Mouse (Mus musculus) hindbrain, embryonic 16.5 days (tissue): Measurements from ENCODE around the gene Tex33. TPM values are rescaled to one million over a fixed set of nuclear protein-coding genes. Genes with fewer than 3 reads are reported as not detected.

ENCODE experiments used
- ATAC-seq: fragments of 200-750 bp; cut with Nextera tagmentation; 2 replicates; pipeline ENCODE4 v1.8.0; 2017; ENCODE audit warnings: moderate TSS enrichment, moderate library complexity
- H3K27ac ChIP-seq: fragments of 300-500 bp; sonication (generic); 2 replicates; pipeline ENCODE4 v1.5.1; 2014; ENCODE audit warnings: low read depth, mild to moderate bottlenecking, control low read depth, low read length, moderate library complexity
- H3K27me3 ChIP-seq: fragments of 300-500 bp; sonication (generic); replicated peaks from 2 replicates; pipeline ENCODE4 v1.6.1; 2014; ENCODE audit warnings: low read length; ENCODE audit not compliant: control insufficient read depth, insufficient read depth
- H3K36me3 ChIP-seq: fragments of 300-500 bp; sonication (generic); 2 replicates; pipeline ENCODE4 v1.6.1; 2014; ENCODE audit warnings: mild to moderate bottlenecking, low read length, moderate library complexity, mixed read lengths; ENCODE audit not compliant: control insufficient read depth, insufficient read depth
- H3K4me1 ChIP-seq: fragments of 300-500 bp; sonication (generic); 2 replicates; pipeline ENCODE4 v1.6.1; 2014; ENCODE audit warnings: low read depth, low read length; ENCODE audit not compliant: control insufficient read depth, insufficient read depth
- H3K4me2 ChIP-seq: fragments of 300-500 bp; sonication (generic); 2 replicates; pipeline ENCODE4 v1.6.1; 2014; ENCODE audit warnings: mild to moderate bottlenecking, low read length, control low read depth, moderate library complexity
- H3K4me3 ChIP-seq: fragments of 300-500 bp; sonication (generic); 2 replicates; pipeline ENCODE4 v1.5.1; 2014; ENCODE audit warnings: mild to moderate bottlenecking, low read length, control low read depth, moderate library complexity
- H3K9ac ChIP-seq: fragments of 300-500 bp; sonication (generic); 2 replicates; pipeline ENCODE4 v1.6.1; 2014; ENCODE audit warnings: low read depth, mild to moderate bottlenecking, control low read depth, low read length, moderate library complexity
- H3K9me3 ChIP-seq: fragments of 300-500 bp; sonication (generic); 2 replicates; pipeline ENCODE4 v1.6.1; 2014; ENCODE audit warnings: mild to moderate bottlenecking, low read length, moderate library complexity; ENCODE audit not compliant: control insufficient read depth
- WGBS: fragments of 180-500 bp; shearing (Covaris S2); extraction: QIAGEN DNeasy Blood & Tissue Kit; methylation state at CpG from one replicate; pipeline ENCODE4 v1.1.7; 2014; 5-methylcytosine and 5-hydroxymethylcytosine counted together
- polyA plus RNA-seq: library from polyadenylated mRNA; unstranded; fragments of >200 nt; fragmentation: Nextera tagmentation; extraction: Ambion mirVana; gene quantifications from 2 replicates; pipeline ENCODE4 v1.2.1, GENCODE M21; 2015

Gene Tex33
- polyA plus RNA-seq, 1 experiment from 2014 or later: not detected

DNA sequence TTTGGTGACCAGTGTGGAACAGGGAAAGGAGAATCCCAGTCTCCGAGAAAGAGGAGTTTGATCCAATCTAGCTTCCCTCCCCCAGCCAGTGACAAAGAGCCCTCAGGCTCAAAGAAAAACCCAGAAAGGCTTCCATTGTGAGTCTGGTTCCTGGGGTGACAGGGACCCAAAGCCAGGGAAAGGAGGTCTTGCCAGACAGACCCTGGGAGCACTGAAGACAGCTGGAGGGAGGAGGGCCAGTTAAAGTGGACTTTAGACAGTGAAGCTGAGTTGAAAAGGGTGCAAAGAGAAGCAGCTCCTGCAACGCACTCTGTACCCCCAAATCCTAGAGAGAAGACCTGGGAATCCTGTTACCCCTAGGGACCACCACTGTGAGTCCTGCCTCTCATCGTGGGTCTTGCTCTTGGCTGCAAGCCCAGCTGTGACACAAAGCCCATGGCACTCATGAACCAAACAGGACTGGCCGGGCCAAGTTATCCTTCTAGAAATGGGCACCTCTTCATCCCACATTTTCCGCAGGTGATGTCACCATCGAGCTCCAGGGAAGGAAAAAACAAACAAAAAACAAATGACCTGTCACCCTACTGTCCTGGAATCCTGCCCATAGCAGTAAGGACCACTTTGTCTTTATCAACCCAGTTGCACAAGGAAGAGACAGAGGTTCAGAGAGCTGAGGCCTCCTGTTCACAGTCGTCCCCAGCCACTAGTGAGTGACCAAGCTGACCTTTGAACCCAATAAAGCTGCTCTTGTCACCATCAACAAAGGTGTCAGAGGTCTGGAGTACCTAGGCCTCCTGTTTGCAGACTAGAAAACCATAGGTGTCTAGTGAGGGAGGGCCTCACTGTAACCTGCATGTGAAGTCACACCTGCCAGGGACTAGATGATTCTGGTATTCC lies 11.2 kb downstream of the Tex33 start:
- H3K4me3 ChIP-seq: no peak overlapping the region
- H3K27me3 ChIP-seq: no peaks in the 10 kb centered on the region
- H3K36me3 ChIP-seq: no peaks in the 10 kb centered on the region
- ATAC-seq: peak; percentile 85
- WGBS: 52% methylated on average over 7 of the region's 7 CpGs
- no peaks in the 10 kb centered on the region for H3K9me3 ChIP-seq
- H3K4me1 ChIP-seq: no peaks in the 10 kb centered on the region
- H3K9ac ChIP-seq: no peak overlapping the region
- H3K27ac ChIP-seq: peak overlapping the region; percentile 72
- H3K4me2 ChIP-seq: no peak overlapping the region

GRCm38 (mm10) chr15:78383450-78384219 lies 12.1 kb downstream of the Tex33 start:
- peak overlapping the region; percentile 76 for H3K27ac ChIP-seq
- H3K4me2 ChIP-seq: no peak overlapping the region
- no peaks in the 10 kb centered on the region; the same call in 1 of the 2 replicates for H3K9me3 ChIP-seq
- no peaks in the 10 kb centered on the region for H3K4me1 ChIP-seq
- peak; percentile 94 for ATAC-seq
- H3K36me3 ChIP-seq: no peaks in the 10 kb centered on the region
- H3K27me3 ChIP-seq: no peaks in the 10 kb centered on the region
- 68% methylated on average over 11 of the region's 11 CpGs for WGBS
- no peak overlapping the region for H3K9ac ChIP-seq
- H3K4me3 ChIP-seq: no peak overlapping the region

DNA sequence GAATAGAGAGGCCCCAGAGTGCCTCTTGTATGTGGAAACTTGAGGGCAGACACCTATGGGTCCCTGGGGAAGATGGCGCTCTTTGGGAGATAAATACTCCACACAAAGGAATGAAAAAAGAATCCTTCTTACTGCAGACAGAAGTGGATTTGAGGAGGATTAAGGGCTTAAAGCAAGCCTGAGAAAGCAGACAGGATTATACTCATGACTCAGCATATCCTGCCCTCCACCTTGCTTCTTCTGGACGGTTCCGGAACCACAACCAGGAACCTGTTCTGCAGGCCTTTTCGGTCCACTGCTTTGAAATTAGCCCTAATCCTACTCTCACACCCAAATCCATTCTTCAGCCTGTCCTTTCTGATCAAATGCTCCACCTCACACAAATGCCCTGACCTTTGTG lies 13.6 kb downstream of the Tex33 start:
- Histone ChIP-seq H3K4me1 (no peaks in the 10 kb centered on the region), H3K27me3 (no peaks in the 10 kb centered on the region), H3K4me3 (no peak overlapping the region), H3K36me3 (no peaks in the 10 kb centered on the region), H3K27ac (no peak overlapping the region), H3K9me3 (no peaks in the 10 kb centered on the region; the same call in 1 of the 2 replicates), H3K9ac (no peak overlapping the region), H3K4me2 (no peak overlapping the region)
- WGBS: 95% methylated on average over 4 of the region's 4 CpGs
- ATAC-seq: no peak

- H3K27me3 ChIP-seq: no peaks in the 10 kb centered on the region
- no peak overlapping the region for H3K4me3 ChIP-seq
- ATAC-seq: no peak
- no peaks in the 10 kb centered on the region for H3K36me3 ChIP-seq
- no peak overlapping the region for H3K27ac ChIP-seq
- 63% methylated on average over 4 of the region's 4 CpGs for WGBS
- H3K4me1 ChIP-seq: no peaks in the 10 kb centered on the region
- no peak overlapping the region for H3K9ac ChIP-seq
- no peaks in the 10 kb centered on the region; the same call in 1 of the 2 replicates for H3K9me3 ChIP-seq
- H3K4me2 ChIP-seq: no peak overlapping the region
Observed at GRCm38 (mm10) chr15:78380741-78381140, 15.0 kb downstream of the Tex33 start.

GRCm38 (mm10) chr15:78380208-78380607 lies 15.5 kb downstream of the Tex33 start:
- Histone ChIP-seq H3K27ac (no peak overlapping the region), H3K4me2 (no peak overlapping the region), H3K9ac (no peak overlapping the region), H3K36me3 (no peaks in the 10 kb centered on the region), H3K9me3 (no peaks in the 10 kb centered on the region; the same call in 1 of the 2 replicates), H3K4me1 (no peaks in the 10 kb centered on the region), H3K27me3 (no peaks in the 10 kb centered on the region), H3K4me3 (no peak overlapping the region)
- no peak for ATAC-seq
- 83% methylated on average over 2 of the region's 2 CpGs for WGBS

- Histone ChIP-seq H3K27me3 (no peaks in the 10 kb centered on the region), H3K4me3 (no peak overlapping the region), H3K9ac (no peak overlapping the region), H3K9me3 (no peaks in the 10 kb centered on the region; the same call in 1 of the 2 replicates), H3K4me1 (no peaks in the 10 kb centered on the region), H3K27ac (no peak overlapping the region), H3K36me3 (no peaks in the 10 kb centered on the region), H3K4me2 (no peak overlapping the region)
- WGBS: 86% methylated on average over 10 of the region's 10 CpGs
- no peak for ATAC-seq
Observed at GRCm38 (mm10) chr15:78378556-78378955, 17.2 kb downstream of the Tex33 start.

DNA sequence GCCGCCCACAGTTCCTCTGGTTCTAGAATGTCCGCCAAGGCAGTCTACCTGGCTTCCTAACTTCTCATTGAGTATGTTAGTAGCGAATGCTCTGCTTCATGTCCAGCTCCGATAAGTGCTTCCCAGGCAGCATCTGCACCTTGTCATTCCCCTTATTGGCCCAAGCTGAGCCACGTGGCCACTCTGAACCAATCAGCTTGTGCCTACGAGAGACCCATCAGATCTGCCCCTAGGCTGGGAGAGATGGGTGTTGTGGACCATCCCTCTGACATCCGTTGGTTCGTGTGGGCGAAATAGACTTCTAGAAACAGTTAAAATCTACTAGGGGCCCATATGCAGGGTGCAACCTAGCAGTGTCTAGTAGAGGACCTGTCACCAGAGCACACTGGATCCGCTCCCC lies 17.9 kb downstream of the Tex33 start:
- H3K4me2 ChIP-seq: no peak overlapping the region
- no peak for ATAC-seq
- 91% methylated on average over 10 of the region's 10 CpGs for WGBS
- no peak overlapping the region for H3K4me3 ChIP-seq
- H3K36me3 ChIP-seq: no peaks in the 10 kb centered on the region
- no peaks in the 10 kb centered on the region for H3K27me3 ChIP-seq
- no peaks in the 10 kb centered on the region; the same call in 1 of the 2 replicates for H3K9me3 ChIP-seq
- no peak overlapping the region for H3K27ac ChIP-seq
- no peaks in the 10 kb centered on the region for H3K4me1 ChIP-seq
- H3K9ac ChIP-seq: no peak overlapping the region

DNA sequence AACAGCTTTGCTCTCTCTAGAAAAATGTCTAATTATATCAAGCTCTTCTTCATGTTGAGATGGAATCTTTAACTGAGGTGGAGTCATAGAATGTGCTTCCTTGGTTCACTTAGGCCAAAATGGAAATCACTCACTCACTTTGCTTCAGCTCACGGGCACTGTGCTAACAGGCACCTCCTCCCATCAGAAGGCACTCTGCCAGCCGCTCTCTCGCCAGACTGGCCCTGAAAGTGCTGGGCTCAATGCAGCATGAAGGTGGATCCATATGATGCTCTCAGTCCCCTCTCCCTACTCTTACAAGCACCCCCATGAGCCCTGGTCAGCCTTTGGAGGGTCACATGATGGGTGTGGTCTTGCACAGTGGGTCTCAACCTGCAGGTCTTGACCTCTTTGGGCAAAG lies 21.5 kb downstream of the Tex33 start:
- Histone ChIP-seq H3K4me3 (no peak overlapping the region), H3K9ac (no peak overlapping the region), H3K27me3 (no peaks in the 10 kb centered on the region), H3K4me2 (no peak overlapping the region), H3K27ac (0 out of 2 replicates have a peak overlapping the region, but pooled peaks have one; percentile 24), H3K4me1 (no peaks in the 10 kb centered on the region), H3K9me3 (no peaks in the 10 kb centered on the region; the same call in 1 of the 2 replicates), H3K36me3 (no peaks in the 10 kb centered on the region)
- no peak for ATAC-seq
- WGBS: 55% methylated on average over 3 of the region's 3 CpGs

- no peak overlapping the region for H3K4me2 ChIP-seq
- H3K9me3 ChIP-seq: no peaks in the 10 kb centered on the region
- no peaks in the 10 kb centered on the region for H3K27me3 ChIP-seq
- 80% methylated on average over 3 of the region's 3 CpGs for WGBS
- ATAC-seq: no peak
- H3K9ac ChIP-seq: no peak overlapping the region
- no peak overlapping the region for H3K4me3 ChIP-seq
- no peaks in the 10 kb centered on the region for H3K36me3 ChIP-seq
- no peak overlapping the region for H3K27ac ChIP-seq
- no peaks in the 10 kb centered on the region for H3K4me1 ChIP-seq
Observed at GRCm38 (mm10) chr15:78372796-78373195, 22.9 kb downstream of the Tex33 start.
